8 mouse cellular contexts compared by ENCODE assay signal in the genomic region with DNA sequence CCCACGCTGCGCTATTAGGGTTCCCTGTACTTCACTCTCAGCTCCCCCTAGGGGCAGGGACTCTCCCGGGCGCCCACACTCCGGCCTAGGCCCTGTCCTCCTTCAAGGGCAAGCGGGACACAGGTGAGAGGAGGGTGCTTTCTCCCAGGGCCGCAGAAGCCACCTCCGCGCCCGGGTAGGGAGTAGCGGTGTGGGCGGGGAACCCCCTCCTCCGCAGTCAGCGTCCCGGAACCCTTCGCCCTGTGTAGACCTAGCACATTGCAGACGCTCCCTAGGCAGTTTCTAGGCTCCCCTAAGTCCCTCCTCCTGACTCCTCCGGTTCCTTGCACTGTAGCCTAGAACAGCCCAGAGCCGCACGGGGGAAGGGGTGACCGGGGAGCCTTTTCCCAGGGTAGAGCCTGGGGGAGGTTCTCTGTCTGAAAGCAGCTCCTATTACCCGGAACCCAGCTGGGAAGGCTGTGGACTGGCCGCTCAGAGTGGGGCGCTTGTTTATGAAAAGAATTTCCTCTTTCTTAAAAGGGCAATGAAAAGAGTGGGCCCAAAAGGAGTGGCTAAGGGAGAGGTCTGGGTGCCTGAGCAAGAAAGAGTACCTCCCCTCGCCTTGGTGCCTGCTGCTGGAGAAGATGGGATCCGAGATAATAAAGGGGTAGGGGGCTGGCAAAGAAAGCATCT. TPM values are rescaled to one million over a fixed set of nuclear protein-coding genes. Genes with fewer than 3 reads are reported as not detected.
DNase-seq lines count a peak whose midpoint lies in the region; ATAC-seq lines count a peak whose summit lies in the region.

No protein-coding gene starts in this region.

- H3K27me3 ChIP-seq in hindbrain, embryonic 14.5 days (ENCODE audit: control insufficient read depth, insufficient read depth, low read length) = peaks cover 15% of the 10 kb centered on the region

- DNase-seq in R1 (ENCODE audit: low read depth, low spot score) = peak; percentile 99
- peak; percentile 95 to 98 for DNase-seq in cerebellum, postnatal 25 days
- peak; percentile 92 to 93 for DNase-seq in frontal cortex, postnatal 25 days (ENCODE audit: low spot score in 2 of 2)
- DNase-seq in hindbrain, embryonic 14.5 days (ENCODE audit: low spot score) = peak; percentile 96
- peak; percentile 90 for DNase-seq in left cerebral cortex, adult 11 months (ENCODE audit: low spot score)
- peak; percentile 95 to 97 for DNase-seq in lung, postnatal 4 days
- peak; percentile 93 for DNase-seq in retina, postnatal 7 days (ENCODE audit: low read depth, low spot score)
- peak; percentile 94 for DNase-seq in urinary bladder, adult 2 months (ENCODE audit: low spot score)

- H3K4me1 ChIP-seq in hindbrain, embryonic 14.5 days (replicated peaks; ENCODE audit: control insufficient read depth, insufficient read depth, low read length) = 0 out of 2 replicates have a peak, but pooled peaks cover 3% of the 10 kb centered on the region

- under 1% methylated on average over 25 of the region's 26 CpGs for WGBS in hindbrain, embryonic 14.5 days

- ATAC-seq in hindbrain, embryonic 14.5 days (ENCODE audit: low FRiP score) = peak; percentile 91

- peak overlapping the region; percentile 53 for H3K4me3 ChIP-seq in hindbrain, embryonic 14.5 days (replicated peaks; ENCODE audit: low read length)

- peak overlapping the region; percentile 59 for H3K4me2 ChIP-seq in hindbrain, embryonic 14.5 days (replicated peaks)

- no peaks in the 10 kb centered on the region for H3K36me3 ChIP-seq in hindbrain, embryonic 14.5 days (replicated peaks; ENCODE audit: control insufficient read depth, insufficient read depth)

- H3K27ac ChIP-seq in hindbrain, embryonic 14.5 days = peak overlapping the region; percentile 91

- H3K9me3 ChIP-seq in hindbrain, embryonic 14.5 days (ENCODE audit: control insufficient read depth, low read length) = no peaks in the 10 kb centered on the region

- H3K9ac ChIP-seq in hindbrain, embryonic 14.5 days = peak overlapping the region; percentile 62

RNA-seq across cellular contexts. Expression of a gene that starts 4.5 kb away (rescaled TPM):
- 20.3 and 20.8 TPM in 2 replicates for polyA plus RNA-seq in hindbrain, embryonic 14.5 days (2014; fragmentation: Nextera tagmentation; extraction: Ambion mirVana)
- 93.7 and 117 TPM in 2 replicates for polyA plus RNA-seq in urinary bladder, adult 2 months (2012; rRNA removed)

RNA-seq across cellular contexts. Expression of a gene that starts 11.9 kb away (rescaled TPM):
- polyA plus RNA-seq in hindbrain, embryonic 14.5 days (2014; fragmentation: Nextera tagmentation; extraction: Ambion mirVana) = 2.7 and 2.9 TPM in 2 replicates
- polyA plus RNA-seq in urinary bladder, adult 2 months (2012; rRNA removed) = 13.2 and 16.5 TPM in 2 replicates

RNA-seq across cellular contexts. Expression of a gene that starts 22.3 kb away (rescaled TPM):
- polyA plus RNA-seq in hindbrain, embryonic 14.5 days (2014; fragmentation: Nextera tagmentation; extraction: Ambion mirVana) = 0.16 and 0.34 TPM in 2 replicates
- 0.07 and 0.10 TPM in 2 replicates for polyA plus RNA-seq in urinary bladder, adult 2 months (2012; rRNA removed)

RNA-seq across cellular contexts. Expression of a gene that starts 24.9 kb away (rescaled TPM):
- polyA plus RNA-seq in hindbrain, embryonic 14.5 days (2014; fragmentation: Nextera tagmentation; extraction: Ambion mirVana) = 1.2 and 1.7 TPM in 2 replicates
- polyA plus RNA-seq in urinary bladder, adult 2 months (2012; rRNA removed) = 2.7 and 2.9 TPM in 2 replicates

Comparison
In these comparisons a context has a peak if more than half of its experiments do, and no peak if none do; other contexts are left out.
1. Peak in every context shown above with its lines: DNase-seq, ATAC-seq, H3K4me3 ChIP-seq and H3K27ac ChIP-seq.